Mouse (Mus musculus) cerebellum, adult 2 months (tissue): ENCODE measurements around the gene Prkaca.

Experiments used
- CTCF ChIP-seq: fragments of 200-500 bp; IDR thresholded peaks from 2 replicates; pipeline ENCODE4 v1.5.1; 2011; ENCODE audit warnings: low read depth, mild to moderate bottlenecking, control low read depth, low read length, moderate library complexity, borderline replicate concordance; ENCODE audit not compliant: insufficient read depth
- POLR2A ChIP-seq: fragments of 200-500 bp; IDR thresholded peaks from 2 replicates; pipeline ENCODE4 v1.6.1; 2011; ENCODE audit warnings: low read length, control low read depth, borderline replicate concordance; ENCODE audit not compliant: insufficient read depth

GRCm38 (mm10) chr8:83945540-83945939 is 27.3 kb upstream of the Prkaca start:
- no peak for TF ChIP-seq POLR2A
- TF ChIP-seq CTCF: no peak
